Mouse (Mus musculus) forebrain, embryonic 13.5 days (tissue): ENCODE measurements around the gene Olfr350. TPM values are rescaled to one million over a fixed set of nuclear protein-coding genes. Genes with fewer than 3 reads are reported as not detected.

Experiments used
- ATAC-seq: fragments of 200-750 bp; cut with Nextera tagmentation; 2 replicates; pipeline ENCODE4 v1.8.0; 2017
- H3K27ac ChIP-seq: fragments of 300-500 bp; sonication (generic); 2 replicates; pipeline ENCODE4 v1.5.1; 2015; ENCODE audit warnings: inconsistent platforms, mild to moderate bottlenecking, moderate library complexity
- H3K27me3 ChIP-seq: fragments of 300-500 bp; sonication (generic); 2 replicates; pipeline ENCODE4 v1.6.1; 2015; ENCODE audit warnings: mild to moderate bottlenecking, inconsistent platforms
- H3K36me3 ChIP-seq: fragments of 300-500 bp; sonication (generic); 2 replicates; pipeline ENCODE4 v1.6.1; 2015; ENCODE audit warnings: mild to moderate bottlenecking, inconsistent platforms; ENCODE audit not compliant: poor library complexity, severe bottlenecking
- H3K4me1 ChIP-seq: fragments of 300-500 bp; sonication (generic); 2 replicates; pipeline ENCODE4 v1.6.1; 2015; ENCODE audit warnings: inconsistent platforms
- H3K4me2 ChIP-seq: fragments of 300-500 bp; sonication (generic); 2 replicates; pipeline ENCODE4 v1.6.1; 2015; ENCODE audit warnings: inconsistent platforms, mild to moderate bottlenecking, moderate library complexity
- H3K4me3 ChIP-seq: fragments of 300-500 bp; sonication (generic); 2 replicates; pipeline ENCODE4 v1.5.1; 2015; ENCODE audit warnings: mild to moderate bottlenecking, inconsistent platforms
- H3K9ac ChIP-seq: fragments of 300-500 bp; sonication (generic); 2 replicates; pipeline ENCODE4 v1.6.1; 2015; ENCODE audit warnings: mild to moderate bottlenecking, inconsistent platforms
- H3K9me3 ChIP-seq: fragments of 300-500 bp; sonication (generic); replicated peaks from 2 replicates; pipeline ENCODE4 v1.6.1; 2016; ENCODE audit warnings: inconsistent platforms
- WGBS: fragments of 180-500 bp; shearing (Covaris S2); methylation state at CpG from one replicate; pipeline ENCODE4 v1.1.7; 2015; 5-methylcytosine and 5-hydroxymethylcytosine counted together
- polyA plus RNA-seq: library from polyadenylated mRNA; unstranded; fragments of >200 nt; fragmentation: Nextera tagmentation; extraction: Ambion mirVana; gene quantifications from 2 replicates; pipeline ENCODE4 v1.2.1, GENCODE M21; 2015

Gene Olfr350
- polyA plus RNA-seq, result not detected in 2 replicates

- Histone ChIP-seq H3K4me3 (no peak within 1 kb of the TSS), H3K4me1 (no peaks in the 10 kb centered on the region), H3K9ac (no peak within 1 kb of the TSS), H3K9me3 (peaks cover 23% of the 10 kb centered on the region), H3K4me2 (no peak within 1 kb of the TSS), H3K27ac (no peak within 1 kb of the TSS), H3K36me3 (no peaks in the 10 kb centered on the region), H3K27me3 (no peaks in the 10 kb centered on the region)
- ATAC-seq, result no peak
- WGBS, result 91% methylated on average over 1 of the region's 1 CpGs
Observed at GRCm38 (mm10) chr2:36846010-36846409, at the start of gene Olfr350. TSS of gene Olfr350 (plus strand) at chr2:36846310.

GRCm38 (mm10) chr2:36816932-36817331 lies 29.2 kb upstream of the Olfr350 start, which contains the start of gene Olfr3:
TSS of gene Olfr3 (minus strand) at chr2:36817032.
- Histone ChIP-seq H3K36me3 (no peaks in the 10 kb centered on the region), H3K4me2 (no peak within 1 kb of the TSS), H3K27ac (no peak within 1 kb of the TSS), H3K4me1 (no peaks in the 10 kb centered on the region), H3K27me3 (no peaks in the 10 kb centered on the region), H3K4me3 (no peak within 1 kb of the TSS), H3K9me3 (peaks cover 24% of the 10 kb centered on the region), H3K9ac (no peak within 1 kb of the TSS)
- 68% methylated on average over 1 of the region's 1 CpGs for WGBS
- ATAC-seq, result no peak

- H3K9ac ChIP-seq, result no peak within 1 kb of the TSS
- no peak within 1 kb of the TSS for H3K4me3 ChIP-seq
- no peaks in the 10 kb centered on the region for H3K36me3 ChIP-seq
- peaks cover 29% of the 10 kb centered on the region for H3K9me3 ChIP-seq
- H3K27ac ChIP-seq, result no peak within 1 kb of the TSS
- no peak within 1 kb of the TSS for H3K4me2 ChIP-seq
- no peaks in the 10 kb centered on the region for H3K27me3 ChIP-seq
- no peaks in the 10 kb centered on the region for H3K4me1 ChIP-seq
- WGBS, result 91% methylated on average over 1 of the region's 1 CpGs
- no peak for ATAC-seq
Observed at GRCm38 (mm10) chr2:36862560-36862959, 16.4 kb downstream of the Olfr350 start, which contains the start of gene Olfr351. TSS of gene Olfr351 (minus strand) at chr2:36862660.

- Histone ChIP-seq H3K9me3 (peaks cover 30% of the 10 kb centered on the region), H3K27ac (no peak within 1 kb of the TSS), H3K4me2 (no peak within 1 kb of the TSS), H3K9ac (no peak within 1 kb of the TSS), H3K4me1 (no peaks in the 10 kb centered on the region), H3K36me3 (no peaks in the 10 kb centered on the region), H3K27me3 (no peaks in the 10 kb centered on the region), H3K4me3 (no peak within 1 kb of the TSS)
- ATAC-seq, result no peak
- 80% methylated on average over 1 of the region's 1 CpGs for WGBS
Observed at GRCm38 (mm10) chr2:36868160-36868559, 22.1 kb downstream of the Olfr350 start, which contains the start of gene Olfr352. TSS of gene Olfr352 (plus strand) at chr2:36868460.

GRCm38 (mm10) chr2:36892836-36893235 lies 46.7 kb downstream of the Olfr350 start, which contains the start of gene Olfr353:
TSS of gene Olfr353 (minus strand) at chr2:36892936.
- Histone ChIP-seq H3K4me3 (no peak within 1 kb of the TSS), H3K27me3 (no peaks in the 10 kb centered on the region), H3K4me2 (no peak within 1 kb of the TSS), H3K27ac (no peak within 1 kb of the TSS), H3K9ac (no peak within 1 kb of the TSS), H3K36me3 (no peaks in the 10 kb centered on the region), H3K4me1 (no peaks in the 10 kb centered on the region), H3K9me3 (peaks cover 18% of the 10 kb centered on the region)
- no peak for ATAC-seq

GRCm38 (mm10) chr2:36897114-36897513 lies 51.0 kb downstream of the Olfr350 start:
- Histone ChIP-seq H3K9me3 (peaks cover 31% of the 10 kb centered on the region), H3K4me1 (no peaks in the 10 kb centered on the region), H3K9ac (no peak overlapping the region), H3K4me3 (no peak overlapping the region), H3K36me3 (no peaks in the 10 kb centered on the region), H3K27me3 (no peaks in the 10 kb centered on the region), H3K27ac (no peak overlapping the region), H3K4me2 (no peak overlapping the region)
- ATAC-seq, result no peak

Other genes with a start within 250 kb of the Olfr350 start
- gene Olfr345, start 206.3 kb upstream of the Olfr350 start, polyA plus RNA-seq, result not detected in 2 replicates
- not detected in 2 replicates for gene Olfr346, start 160.5 kb upstream of the Olfr350 start, polyA plus RNA-seq
- gene Olfr347, start 114.4 kb upstream of the Olfr350 start, polyA plus RNA-seq, result not detected in 2 replicates
- not detected in 2 replicates for gene Olfr348, start 62.0 kb upstream of the Olfr350 start, polyA plus RNA-seq
- not detected in 2 replicates for gene Olfr50, start 55.8 kb upstream of the Olfr350 start, polyA plus RNA-seq
- gene Olfr3, start 29.3 kb upstream of the Olfr350 start, polyA plus RNA-seq, result not detected in 2 replicates
- not detected in 2 replicates for gene Olfr351, start 16.4 kb downstream of the Olfr350 start, polyA plus RNA-seq
- gene Olfr352, start 22.1 kb downstream of the Olfr350 start, polyA plus RNA-seq, result not detected in 2 replicates
- gene Olfr353, start 46.6 kb downstream of the Olfr350 start, polyA plus RNA-seq, result not detected in 2 replicates
- gene Olfr354, start 59.4 kb downstream of the Olfr350 start, polyA plus RNA-seq, result not detected in 2 replicates
- not detected in 2 replicates for gene Olfr355, start 82.6 kb downstream of the Olfr350 start, polyA plus RNA-seq
- not detected in 2 replicates for gene Olfr356, start 90.8 kb downstream of the Olfr350 start, polyA plus RNA-seq
- gene Olfr357, start 147.5 kb downstream of the Olfr350 start, polyA plus RNA-seq, result not detected in 2 replicates
- not detected in 2 replicates for gene Olfr358, start 163.0 kb downstream of the Olfr350 start, polyA plus RNA-seq
- not detected in 2 replicates for gene Olfr360, start 219.4 kb downstream of the Olfr350 start, polyA plus RNA-seq
- gene Olfr361, start 243.0 kb downstream of the Olfr350 start, polyA plus RNA-seq, result not detected in 2 replicates